Mouse (Mus musculus): Measurements from ENCODE around the gene Atp6v1g2.

Gene Atp6v1g2

DNA sequence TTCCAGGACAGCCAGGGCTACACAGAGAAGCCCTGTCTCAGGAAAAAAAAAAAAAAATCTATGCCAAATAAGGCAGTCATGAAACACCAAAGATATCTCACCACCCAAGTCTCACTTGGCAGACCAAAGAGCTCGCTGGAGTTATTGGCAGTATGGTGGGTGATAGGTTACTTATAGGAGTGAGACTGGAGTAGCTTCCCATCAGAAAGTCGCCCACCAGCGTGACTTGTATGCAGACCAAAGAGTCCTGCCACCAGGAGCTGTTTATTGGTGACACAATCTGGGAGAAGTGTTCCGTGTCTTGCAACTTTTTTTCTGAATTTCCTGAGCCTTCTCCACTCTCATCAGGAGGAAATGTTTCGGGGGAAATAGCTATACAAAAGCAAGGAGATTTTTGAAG, 6.2 kb downstream of the Atp6v1g2 start:
- DNase-seq (ENCODE audit: low spot score) = no peak

DNA sequence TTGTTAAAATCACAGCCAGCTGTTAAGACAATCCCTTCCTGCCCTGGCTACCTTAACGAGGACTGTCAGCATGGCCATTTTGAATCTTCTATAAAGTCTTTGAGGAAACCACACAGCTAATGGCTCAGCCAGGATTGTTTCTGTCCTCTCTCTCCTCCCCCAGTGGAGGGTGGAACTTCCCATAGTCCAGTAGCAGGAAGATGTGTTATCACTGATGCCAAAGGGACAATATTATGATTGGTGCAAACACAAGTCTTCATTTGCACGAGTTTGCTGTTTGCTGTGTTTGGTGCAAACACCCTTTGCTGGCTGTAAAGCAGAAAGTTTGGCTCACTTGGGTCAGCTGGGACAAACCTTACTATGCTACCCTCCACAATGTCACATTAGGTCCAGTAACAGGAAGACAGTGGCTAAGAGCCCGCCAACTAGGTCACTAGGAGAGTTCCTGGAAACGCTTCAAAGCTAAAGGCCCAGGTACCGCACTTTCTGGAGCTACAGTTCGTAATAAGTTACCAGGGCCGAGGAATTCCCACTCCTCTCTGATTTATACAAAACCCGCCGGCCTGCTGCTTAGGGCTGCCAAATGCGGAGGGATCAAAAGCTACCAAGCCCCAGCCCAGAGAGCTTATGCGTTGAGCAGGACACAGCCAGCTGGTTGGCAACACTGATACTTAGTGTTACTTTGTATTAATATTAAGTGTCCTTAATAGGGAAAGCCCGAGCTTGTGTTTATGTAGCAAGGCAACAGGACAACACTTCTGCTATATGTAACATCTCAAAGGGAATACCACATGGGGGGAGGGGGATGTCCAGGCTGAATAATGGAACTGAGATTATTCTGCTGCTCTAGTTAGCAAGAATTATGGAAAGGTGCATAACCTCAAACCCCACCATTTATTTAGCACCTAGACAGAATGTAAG, 7.2 kb downstream of the Atp6v1g2 start:
- DNase-seq (ENCODE audit: low spot score) = no peak

DNA sequence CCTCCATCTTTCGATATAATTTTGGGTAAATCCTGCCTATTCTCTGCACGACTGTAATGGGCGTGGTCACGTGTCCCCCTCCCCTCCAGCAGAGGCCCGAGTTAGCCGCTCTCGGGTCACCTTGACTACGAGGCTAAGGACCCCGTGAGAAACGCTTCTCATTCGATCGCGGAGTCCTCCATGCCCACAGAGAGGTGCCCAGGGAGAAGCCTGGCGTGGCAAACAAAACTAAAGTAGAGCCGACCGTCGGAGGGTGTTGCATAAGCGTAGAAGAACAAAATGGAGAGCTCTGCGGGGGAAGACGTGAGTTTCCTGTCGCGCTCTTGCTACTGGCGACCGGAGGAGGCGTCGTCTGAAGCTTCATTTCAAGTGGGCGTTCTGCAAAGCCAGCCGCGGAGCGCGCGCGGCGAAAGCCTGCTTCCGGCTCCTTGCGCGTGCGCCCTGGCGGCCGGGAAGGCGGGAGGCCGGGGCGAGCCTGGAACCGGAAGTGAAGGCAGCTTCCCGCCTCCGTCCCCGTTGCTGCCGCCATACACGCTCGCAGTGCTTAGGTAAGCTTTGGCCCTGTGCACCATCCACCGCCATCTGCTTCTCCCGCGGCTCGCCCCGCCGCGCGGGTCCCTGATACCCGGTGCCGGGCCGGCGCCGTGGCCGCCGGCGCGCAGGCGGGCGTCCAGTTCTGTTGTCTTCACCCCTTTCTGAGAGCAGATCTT, 8.0 kb downstream of the Atp6v1g2 start, which contains the start of gene Ddx39b:
TSS of gene Ddx39b (plus strand) at position 442 of the 710 bp plus-strand sequence.
- peak; percentile 97 for DNase-seq (ENCODE audit: low spot score)

DNA sequence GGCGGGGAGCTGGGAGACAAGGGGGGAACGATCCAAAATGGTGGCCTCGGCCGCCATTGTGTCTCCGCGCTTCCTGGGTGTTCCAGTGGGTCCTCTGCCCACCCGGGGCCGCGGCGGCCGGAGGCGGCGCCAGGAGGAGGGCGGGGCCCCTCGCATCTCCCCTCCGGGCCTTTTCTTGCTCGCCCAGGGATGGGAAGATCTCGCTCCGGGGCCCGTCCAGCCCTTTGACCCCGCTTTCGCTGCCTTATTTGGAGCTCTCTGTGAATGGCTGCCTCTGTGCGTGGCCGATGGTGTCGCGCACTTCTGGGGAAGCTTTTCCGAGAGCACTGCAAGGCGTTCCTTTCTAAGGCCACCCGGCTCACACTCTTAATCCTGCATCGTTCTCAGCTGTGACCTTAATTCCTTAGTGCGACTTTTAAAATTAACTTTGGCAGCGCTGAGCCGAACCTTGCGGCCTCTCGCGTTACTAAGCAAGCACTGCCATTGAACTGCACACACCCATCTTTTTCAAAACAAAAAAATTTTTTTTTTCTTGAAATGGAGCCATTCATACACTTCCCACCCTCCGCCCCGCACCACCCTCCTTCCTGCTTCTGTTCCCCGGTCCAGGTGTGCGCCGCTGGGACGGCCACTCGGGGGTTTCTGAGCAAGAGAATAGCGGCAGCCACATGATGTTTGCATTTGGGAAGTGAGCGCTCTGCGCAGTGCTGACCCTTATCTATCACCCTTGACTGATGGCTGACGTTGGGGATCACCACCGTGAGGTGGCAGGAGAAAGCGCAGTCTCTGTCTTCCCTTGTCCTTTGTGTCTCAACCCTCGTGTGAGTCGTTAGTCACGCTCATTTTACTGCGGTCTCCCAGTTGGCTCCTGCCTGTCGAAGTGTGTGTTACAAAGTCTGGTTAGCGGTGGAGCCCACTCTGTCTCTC, 8.8 kb downstream of the Atp6v1g2 start:
- DNase-seq (ENCODE audit: low spot score) = peak; percentile 77

DNA sequence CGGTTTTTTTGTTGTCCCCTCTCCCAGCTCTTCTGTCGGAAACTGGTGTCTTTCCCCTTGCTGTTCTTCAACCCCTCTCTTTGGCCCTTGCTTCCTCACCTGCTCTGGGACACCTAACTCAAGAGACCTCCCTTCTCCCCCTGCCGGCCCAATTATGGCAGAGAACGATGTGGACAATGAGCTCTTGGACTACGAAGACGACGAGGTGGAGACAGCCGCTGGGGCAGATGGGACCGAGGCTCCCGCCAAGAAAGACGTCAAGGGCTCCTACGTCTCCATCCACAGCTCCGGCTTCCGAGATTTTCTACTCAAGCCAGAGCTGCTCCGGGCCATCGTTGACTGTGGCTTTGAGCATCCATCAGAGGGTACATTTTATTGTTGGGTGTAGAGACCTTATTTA, 9.6 kb downstream of the Atp6v1g2 start:
- peak; percentile 50 for DNase-seq (ENCODE audit: low spot score)

DNA sequence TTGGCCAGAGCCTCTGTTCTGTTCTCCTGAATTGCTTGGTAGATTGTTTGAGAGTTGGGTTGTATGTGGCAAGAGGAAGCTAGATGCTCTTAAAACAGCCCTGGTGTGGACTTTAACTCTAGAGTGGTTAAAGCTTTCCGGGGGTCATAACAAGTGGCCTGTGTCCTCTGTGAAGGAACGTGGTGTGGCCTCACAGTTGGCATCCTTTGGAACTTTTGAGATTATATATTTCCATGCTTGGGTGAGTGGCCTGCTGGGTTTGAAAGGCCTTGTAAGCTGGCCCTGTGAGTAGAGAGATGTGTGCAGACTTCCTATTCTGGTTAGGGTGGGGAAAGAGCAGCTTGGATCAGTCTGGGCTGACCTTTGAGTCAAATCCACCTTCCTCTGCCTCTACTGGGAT, 11.5 kb downstream of the Atp6v1g2 start:
- no peak for DNase-seq (ENCODE audit: low spot score)

DNA sequence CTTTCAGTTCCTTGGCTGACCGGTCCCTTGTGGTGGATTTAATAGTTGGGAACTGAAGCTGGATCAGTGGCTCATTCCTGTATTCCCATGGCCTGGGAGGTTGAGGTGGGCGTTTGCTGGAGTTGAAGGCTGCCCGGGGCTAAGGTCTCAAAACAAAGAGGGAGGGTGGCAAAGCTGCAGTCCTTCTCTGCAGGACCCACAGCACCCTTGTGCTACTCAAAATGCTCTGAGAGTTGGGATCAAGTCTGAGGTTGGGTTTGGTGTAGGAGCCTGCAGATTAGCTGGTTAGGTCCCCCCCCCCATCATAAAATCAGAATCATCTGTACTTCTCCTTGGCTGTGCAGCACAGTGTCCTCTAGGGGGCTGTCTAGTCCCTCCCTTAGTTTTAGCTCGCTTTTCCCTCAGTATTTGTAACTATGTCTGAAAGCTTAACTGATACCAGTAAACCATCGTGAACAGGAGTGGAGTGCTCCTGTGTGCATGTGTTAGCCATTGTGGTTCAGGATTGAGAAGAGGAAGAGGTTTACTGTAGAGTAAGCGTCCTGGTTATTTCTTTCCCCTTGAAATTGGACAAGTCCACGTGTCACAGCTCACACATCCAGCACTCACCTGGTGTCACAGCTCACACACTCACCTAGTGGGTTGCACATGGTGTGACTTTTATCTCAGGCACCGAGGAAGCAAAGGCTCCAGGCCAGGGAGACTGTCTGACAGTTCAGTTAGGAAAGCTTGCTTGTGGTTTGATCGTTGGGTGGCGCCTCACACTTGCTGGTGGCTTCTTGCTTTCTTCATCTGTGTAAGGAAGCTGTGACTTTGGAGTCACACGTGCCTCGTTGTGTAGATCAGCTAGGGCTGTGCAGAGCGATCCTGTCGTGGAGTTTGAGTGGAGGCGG, 12.5 kb downstream of the Atp6v1g2 start:
- DNase-seq (ENCODE audit: low spot score) = no peak

DNA sequence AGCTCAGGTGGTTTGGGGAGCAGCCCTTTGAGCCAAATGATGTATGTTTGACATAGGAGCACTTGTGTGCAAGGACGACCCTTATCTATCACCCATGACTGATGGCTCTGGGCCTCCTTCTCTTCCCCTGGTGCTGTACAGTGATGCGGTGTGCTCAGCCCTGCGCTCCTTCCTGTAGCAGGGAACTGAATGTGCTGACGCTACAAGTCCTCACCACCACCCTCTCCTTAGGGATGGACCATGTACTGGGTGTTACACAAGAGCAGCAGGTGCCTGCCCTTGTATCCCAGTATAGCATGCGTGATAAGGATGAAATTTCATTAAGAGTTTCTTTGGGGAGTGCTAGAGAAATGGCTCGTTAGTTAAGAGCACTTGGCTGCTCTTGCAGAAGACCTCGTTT, 13.7 kb downstream of the Atp6v1g2 start:
- no peak for DNase-seq (ENCODE audit: low spot score)

DNA sequence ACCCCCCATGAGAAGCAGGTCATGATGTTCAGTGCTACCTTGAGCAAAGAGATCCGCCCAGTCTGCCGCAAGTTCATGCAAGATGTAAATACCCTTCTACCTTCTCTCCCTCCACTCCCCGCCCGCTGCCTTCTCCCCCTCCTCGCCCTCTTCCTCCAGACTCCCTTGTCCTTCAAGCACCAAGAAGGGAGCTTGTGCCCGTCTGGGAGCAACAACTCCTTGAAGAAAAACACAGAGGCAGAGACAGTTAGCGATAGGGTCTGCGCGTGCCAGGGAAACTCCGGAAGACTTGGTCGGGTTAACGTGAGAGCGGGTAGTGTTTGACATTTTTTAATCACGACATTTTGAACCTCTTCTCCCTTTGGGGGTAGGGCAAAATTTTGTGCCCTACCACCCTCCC, 15.5 kb downstream of the Atp6v1g2 start:
- DNase-seq (ENCODE audit: low spot score) = no peak

DNA sequence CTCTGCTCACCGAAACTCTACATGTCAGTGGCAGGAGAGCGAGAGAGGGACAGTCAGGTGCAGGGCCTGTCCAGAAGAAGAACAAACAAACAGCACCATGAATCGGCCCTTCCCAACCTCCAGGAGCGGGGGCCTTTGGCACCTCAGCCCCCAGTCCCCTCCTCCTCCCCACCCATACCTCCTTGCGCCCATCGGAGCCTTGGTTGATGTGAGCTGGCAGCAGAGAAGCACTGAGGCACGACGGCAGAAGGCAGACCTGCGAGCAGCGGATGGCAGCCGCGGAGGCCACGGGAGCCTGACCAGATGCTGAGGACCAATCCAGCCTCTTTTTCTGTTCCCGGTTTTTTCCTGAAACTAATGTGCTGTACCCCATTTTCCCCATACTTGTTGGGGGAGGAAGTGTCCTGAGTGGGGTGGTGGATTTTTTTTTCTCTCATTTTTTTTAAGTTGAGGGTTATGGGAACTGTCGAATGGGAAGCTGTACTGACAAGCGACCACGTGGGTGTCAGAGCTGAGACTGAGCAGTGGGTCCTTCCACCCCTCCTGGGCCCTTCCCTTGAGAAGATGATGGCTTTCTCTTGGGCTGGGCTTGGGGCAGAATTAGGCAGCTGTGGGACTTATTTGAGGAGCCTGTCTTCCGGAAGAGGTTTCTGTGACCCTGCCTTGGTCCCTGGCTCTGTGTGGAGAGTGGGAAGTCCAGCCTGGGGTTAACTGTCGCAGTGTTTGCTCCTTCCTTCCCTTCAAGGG, 16.2 kb downstream of the Atp6v1g2 start:
- DNase-seq (ENCODE audit: low spot score) = no peak

DNA sequence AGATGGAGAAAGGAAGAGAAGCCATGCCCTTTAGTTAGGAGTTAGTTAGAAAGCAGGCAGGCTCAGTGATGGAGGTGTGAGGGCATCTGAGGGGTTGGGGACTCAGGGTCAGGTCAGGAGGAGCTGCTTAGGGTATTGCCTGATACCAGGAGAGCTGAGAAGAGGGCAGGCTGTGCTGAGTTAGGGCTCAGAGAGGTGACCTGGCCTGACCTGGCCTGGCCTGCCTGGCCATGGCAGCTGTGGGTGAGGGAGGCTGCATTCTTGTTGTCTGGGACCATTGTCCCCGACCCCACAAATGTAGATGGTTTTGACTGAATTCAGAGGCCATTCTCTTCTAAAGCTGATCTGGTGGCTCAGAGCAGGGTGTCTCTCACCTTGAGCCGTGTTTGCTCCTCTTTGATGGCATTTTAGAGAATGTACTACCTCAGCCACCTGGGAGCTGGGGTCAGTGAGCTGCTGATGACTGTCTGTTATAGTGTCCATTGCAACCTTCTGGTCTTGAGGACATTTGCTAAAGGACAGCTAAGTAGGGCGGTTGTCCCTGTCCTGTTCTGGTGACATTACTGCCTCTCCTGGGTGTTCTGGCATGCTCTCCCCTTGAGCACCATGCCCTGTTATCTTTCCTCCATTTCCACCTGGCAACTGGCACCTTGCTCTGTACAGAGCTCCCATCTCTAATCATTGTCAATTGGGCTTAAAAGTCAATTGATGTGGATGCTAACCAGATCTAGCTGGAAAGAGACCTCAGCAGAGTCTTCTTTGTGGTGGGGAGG, 17.1 kb downstream of the Atp6v1g2 start:
- DNase-seq (ENCODE audit: low spot score) = no peak

DNA sequence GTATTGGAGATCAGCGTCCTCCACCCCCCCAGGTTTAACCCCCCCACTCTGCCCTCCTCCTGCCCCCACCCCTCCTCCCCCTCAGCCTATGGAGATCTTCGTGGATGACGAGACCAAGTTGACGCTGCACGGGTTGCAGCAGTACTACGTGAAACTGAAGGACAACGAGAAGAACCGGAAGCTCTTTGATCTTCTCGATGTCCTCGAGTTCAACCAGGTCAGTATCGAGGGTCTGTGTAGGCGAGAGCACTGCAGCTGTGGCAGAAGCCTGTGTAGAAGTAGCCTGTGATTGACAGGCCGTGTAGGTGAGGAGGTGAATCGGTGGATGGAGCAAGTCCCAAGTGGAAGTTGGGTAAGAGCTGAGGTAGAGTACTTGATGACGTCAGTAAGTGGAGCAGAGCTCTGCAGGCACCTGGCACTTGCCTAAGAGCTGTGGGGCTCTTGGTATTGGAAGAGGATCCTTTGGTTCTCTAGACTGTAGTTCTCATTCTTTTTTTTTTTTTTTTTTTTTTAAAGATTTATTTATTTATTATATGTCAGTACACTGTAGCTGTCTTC, 17.8 kb downstream of the Atp6v1g2 start:
- DNase-seq (ENCODE audit: low spot score) = no peak

DNA sequence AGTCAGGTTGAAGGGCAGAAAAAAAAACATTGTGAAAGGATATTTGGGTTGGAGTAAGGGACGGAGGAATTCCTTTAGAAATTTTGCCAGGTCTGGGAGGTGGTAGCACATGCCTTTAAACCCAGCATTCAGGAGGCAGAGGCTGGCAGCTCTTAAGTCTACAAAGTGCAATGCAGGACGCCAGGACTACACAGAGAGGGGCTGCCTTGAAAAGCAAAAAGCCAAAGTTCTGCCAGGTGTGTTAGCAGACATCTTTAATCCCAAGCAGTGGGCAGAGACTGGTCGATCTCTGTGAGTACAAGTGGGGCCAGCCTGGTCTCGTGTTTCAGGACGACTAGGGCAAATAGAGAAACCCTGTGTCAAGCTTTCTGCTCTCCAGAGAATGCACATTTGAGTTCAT, 18.5 kb downstream of the Atp6v1g2 start:
- no peak for DNase-seq (ENCODE audit: low spot score)

DNA sequence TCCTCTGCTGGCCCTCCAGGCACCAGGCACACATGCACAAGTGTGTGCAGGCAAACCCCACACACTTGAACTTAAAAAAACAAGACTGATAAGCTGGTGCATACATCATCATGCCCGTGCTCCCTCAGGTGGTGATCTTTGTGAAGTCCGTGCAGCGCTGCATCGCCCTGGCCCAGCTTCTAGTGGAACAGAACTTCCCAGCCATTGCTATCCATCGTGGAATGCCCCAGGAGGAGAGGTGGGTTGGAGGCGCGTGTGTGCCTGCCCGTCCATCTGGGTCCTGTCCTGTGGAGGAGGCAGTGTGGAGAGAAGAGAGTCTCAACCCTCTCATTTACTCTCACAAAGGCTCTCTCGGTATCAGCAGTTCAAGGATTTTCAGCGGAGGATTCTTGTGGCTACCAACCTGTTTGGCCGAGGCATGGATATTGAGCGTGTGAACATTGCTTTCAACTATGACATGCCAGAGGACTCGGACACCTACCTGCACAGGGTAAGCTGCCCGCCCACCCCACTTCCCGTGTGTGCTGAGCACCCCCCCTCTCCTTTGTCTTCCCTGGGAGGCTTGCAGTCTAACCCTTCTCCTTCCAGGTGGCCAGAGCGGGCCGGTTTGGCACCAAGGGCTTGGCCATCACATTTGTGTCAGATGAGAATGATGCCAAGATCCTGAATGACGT, 19.3 kb downstream of the Atp6v1g2 start:
- DNase-seq (ENCODE audit: low spot score) = no peak

DNA sequence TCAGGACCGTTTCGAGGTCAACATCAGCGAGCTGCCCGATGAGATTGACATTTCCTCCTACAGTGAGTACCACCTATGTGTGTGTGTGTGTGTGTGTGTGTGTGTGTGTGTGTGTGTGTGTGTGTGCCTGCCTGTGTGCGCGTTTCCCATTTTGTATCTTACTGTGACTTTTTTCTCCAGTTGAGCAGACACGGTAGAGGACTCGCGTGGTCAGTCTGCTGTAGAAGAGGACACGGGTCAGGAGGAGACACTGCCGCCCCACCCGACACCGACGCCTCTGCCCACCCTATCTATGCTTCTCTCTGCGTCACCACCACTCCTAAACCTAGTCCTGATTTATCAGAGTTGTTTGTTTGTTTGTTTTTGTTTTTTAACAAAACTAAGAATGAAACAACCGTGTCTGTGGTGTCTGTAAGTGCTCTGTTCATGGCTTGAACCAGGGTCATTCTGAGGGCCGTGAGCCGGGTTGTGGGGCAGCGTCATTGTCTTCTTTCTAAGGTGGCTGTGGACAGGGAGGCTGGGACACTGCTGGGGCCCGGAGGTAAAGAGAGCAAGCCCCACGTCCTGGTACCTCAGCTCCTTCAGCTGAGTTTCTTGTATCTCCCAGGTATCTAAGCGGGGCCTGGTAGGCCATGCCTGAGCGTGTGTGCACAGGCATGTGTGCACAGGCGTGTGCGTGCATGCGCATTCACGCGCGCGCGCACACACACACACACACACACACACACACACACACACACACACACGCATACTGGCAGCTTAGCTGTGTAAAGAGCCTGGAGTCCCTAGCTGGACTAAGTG, 20.0 kb downstream of the Atp6v1g2 start:
- no peak for DNase-seq (ENCODE audit: low spot score)

DNA sequence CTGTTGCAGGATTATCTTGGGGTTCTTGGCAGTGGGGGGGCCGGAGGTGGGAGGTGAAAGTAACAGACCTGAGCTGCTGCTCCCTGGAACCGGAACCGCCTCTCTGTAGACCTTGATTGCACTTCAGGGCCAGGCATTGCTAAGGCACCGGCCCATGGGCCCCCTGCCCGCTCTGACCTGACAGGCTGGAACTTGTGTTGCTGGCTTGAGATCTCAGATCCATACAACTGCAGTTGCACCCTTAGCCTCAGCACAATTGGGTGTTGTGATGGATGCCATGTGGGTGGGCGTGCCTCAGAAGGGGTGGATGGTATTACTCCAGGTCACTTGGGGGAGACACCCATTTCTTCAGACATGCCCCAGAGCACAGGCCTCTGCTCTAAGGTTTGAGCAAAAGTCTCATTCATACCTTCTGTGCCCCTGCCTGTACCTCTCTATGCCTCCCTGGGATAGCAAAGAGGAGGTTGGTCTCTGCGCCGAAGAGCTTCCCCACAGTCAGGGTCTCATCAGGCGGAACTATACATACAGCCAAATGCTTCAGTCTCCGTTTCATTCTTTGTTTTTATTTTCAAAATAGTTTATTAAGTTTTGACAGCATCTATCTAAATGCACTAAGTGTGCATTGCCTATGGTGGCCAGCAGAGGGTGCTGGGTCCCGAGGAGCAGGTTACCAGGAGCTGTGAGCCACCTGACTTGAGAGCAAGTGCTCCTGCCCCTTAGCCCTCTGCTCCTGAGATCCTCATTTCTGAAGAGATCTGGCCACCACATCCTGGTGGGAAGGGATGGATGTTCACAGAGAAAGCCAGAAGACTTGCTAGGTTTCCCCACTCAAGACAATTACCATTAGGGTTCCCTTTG, 21.0 kb downstream of the Atp6v1g2 start:
- DNase-seq (ENCODE audit: low spot score) = no peak

DNA sequence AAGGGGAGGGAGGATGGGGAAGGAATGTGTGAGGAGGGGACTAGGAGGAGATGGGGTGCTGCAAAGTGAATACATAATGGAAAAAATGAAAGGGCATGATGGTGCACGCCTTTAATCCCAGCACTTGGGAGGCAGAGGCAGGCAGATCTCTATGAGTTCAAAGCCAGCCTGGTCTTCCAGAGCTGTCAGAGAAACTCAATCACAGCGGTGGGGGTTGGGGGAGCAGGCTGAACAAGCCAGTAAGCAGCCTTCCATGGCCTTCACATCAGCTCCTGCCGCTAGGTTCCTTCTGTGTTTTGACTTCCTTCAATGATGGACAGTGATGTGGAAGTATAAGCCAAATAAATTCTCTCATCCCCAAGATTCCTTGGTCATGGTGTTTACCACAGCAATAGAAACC, 21.8 kb downstream of the Atp6v1g2 start:
- no peak for DNase-seq (ENCODE audit: low spot score)

All from yolk sac, embryonic 10.5 days (tissue).